Mouse (Mus musculus) liver, embryonic 11.5 days (tissue): Measurements from ENCODE around the gene Rbm24. TPM values are rescaled to one million over a fixed set of nuclear protein-coding genes. Genes with fewer than 3 reads are reported as not detected.

ENCODE experiments used
- ATAC-seq: fragments of 200-750 bp; cut with Nextera tagmentation; replicated peaks from 2 replicates; pipeline ENCODE4 v1.8.0; 2017; ENCODE audit warnings: moderate number of reproducible peaks, mild to moderate bottlenecking, moderate TSS enrichment, moderate library complexity; ENCODE audit not compliant: low FRiP score
- DNase-seq: peaks from one replicate; pipeline ENCODE4 v3.0.0-alpha.2; 2017; ENCODE audit warnings: low spot score
- H3K27ac ChIP-seq: fragments of 300-500 bp; sonication (generic); 2 replicates; pipeline ENCODE4 v1.5.1; 2014; ENCODE audit warnings: mild to moderate bottlenecking, low read depth, low read length, control low read depth
- H3K27me3 ChIP-seq: fragments of 300-500 bp; sonication (generic); replicated peaks from 2 replicates; pipeline ENCODE4 v1.6.1; 2014; ENCODE audit warnings: low read length, mixed read lengths; ENCODE audit not compliant: control insufficient read depth, insufficient read depth
- H3K36me3 ChIP-seq: fragments of 300-500 bp; sonication (generic); 2 replicates; pipeline ENCODE4 v1.6.1; 2014; ENCODE audit warnings: mild to moderate bottlenecking, low read length, moderate library complexity, mixed read lengths; ENCODE audit not compliant: control insufficient read depth, insufficient read depth
- H3K4me1 ChIP-seq: fragments of 300-500 bp; sonication (generic); replicated peaks from 2 replicates; pipeline ENCODE4 v1.6.1; 2014; ENCODE audit warnings: low read length, mixed read lengths; ENCODE audit not compliant: control insufficient read depth, insufficient read depth
- H3K4me2 ChIP-seq: fragments of 300-500 bp; sonication (generic); 2 replicates; pipeline ENCODE4 v1.6.1; 2014; ENCODE audit warnings: mild to moderate bottlenecking, control low read depth, moderate library complexity
- H3K4me3 ChIP-seq: fragments of 300-500 bp; sonication (generic); 2 replicates; pipeline ENCODE4 v1.5.1; 2014; ENCODE audit warnings: low read depth, low read length, control low read depth
- H3K9ac ChIP-seq: fragments of 300-500 bp; sonication (generic); 2 replicates; pipeline ENCODE4 v1.6.1; 2014; ENCODE audit warnings: low read depth, low read length, control low read depth
- H3K9me3 ChIP-seq: fragments of 300-500 bp; sonication (generic); 2 replicates; pipeline ENCODE4 v1.6.1; 2016; ENCODE audit warnings: low read length, inconsistent platforms, mixed read lengths; ENCODE audit not compliant: control insufficient read depth
- WGBS: fragments of 180-500 bp; shearing (Covaris S2); extraction: QIAGEN DNeasy Blood & Tissue Kit; methylation state at CpG from one replicate; pipeline ENCODE4 v1.1.7; 2014; 5-methylcytosine and 5-hydroxymethylcytosine counted together
- polyA plus RNA-seq: library from polyadenylated mRNA; unstranded; fragments of >200 nt; fragmentation: Nextera tagmentation; extraction: Ambion mirVana; gene quantifications from 2 replicates; pipeline ENCODE4 v1.2.1, GENCODE M21; 2014

The Rbm24 gene
- polyA plus RNA-seq, 1 experiment from 2014 or later, result 1.1 TPM

DNA sequence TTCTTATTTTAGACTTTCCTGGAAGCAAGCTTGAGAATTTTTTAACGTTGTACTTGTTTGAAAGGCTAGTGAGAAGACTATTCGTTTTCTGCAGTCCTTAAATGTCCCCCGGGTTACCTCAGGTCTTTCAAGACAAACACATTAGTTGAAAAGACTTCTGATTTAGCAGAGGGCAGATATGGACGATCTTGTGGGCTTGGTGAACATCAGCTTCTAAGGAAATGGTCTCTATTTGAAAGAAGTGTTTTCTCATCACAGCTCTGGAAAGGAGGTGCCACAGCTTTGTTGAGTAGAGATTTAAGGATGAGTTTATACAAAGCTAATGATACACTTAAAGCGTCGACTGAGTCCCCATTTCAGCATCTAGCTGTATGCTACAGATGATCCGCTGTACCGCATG is 6.1 kb downstream of the Rbm24 start:
- H3K36me3 ChIP-seq, result no peaks in the 10 kb centered on the region
- 84% methylated on average over 8 of the region's 8 CpGs for WGBS
- no peak overlapping the region for H3K27ac ChIP-seq
- ATAC-seq (no peak), DNase-seq (no peak)
- no peaks in the 10 kb centered on the region for H3K4me1 ChIP-seq
- H3K4me3 ChIP-seq, result no peak overlapping the region
- no peak overlapping the region for H3K9ac ChIP-seq
- H3K4me2 ChIP-seq, result no peak overlapping the region
- no peaks in the 10 kb centered on the region for H3K9me3 ChIP-seq
- peaks cover 8% of the 10 kb centered on the region for H3K27me3 ChIP-seq

GRCm38 (mm10) chr13:46426651-46427269 is 8.5 kb downstream of the Rbm24 start:
- WGBS, result 76% methylated on average over 6 of the region's 6 CpGs
- no peak overlapping the region for H3K9ac ChIP-seq

GRCm38 (mm10) chr13:46428964-46429363 is 10.7 kb downstream of the Rbm24 start:
- Histone ChIP-seq H3K27me3 (0 out of 2 replicates have a peak, but pooled peaks cover 4% of the 10 kb centered on the region), H3K27ac (no peak overlapping the region), H3K9ac (no peak overlapping the region), H3K4me1 (no peaks in the 10 kb centered on the region), H3K9me3 (no peaks in the 10 kb centered on the region), H3K36me3 (no peaks in the 10 kb centered on the region), H3K4me2 (peak overlapping the region; percentile 41), H3K4me3 (no peak overlapping the region)
- 68% methylated on average over 22 of the region's 22 CpGs for WGBS
- DNase-seq (no peak), ATAC-seq (no peak)

More at GRCm38 (mm10) chr13:46426651-46427269, 8.5 kb downstream of the Rbm24 start:
- ATAC-seq, result no peak
- DNase-seq, result no peak
- no peaks in the 10 kb centered on the region for H3K4me1 ChIP-seq
- no peak overlapping the region for H3K27ac ChIP-seq
- 0 out of 2 replicates have a peak, but pooled peaks cover 4% of the 10 kb centered on the region for H3K27me3 ChIP-seq
- no peak overlapping the region for H3K4me2 ChIP-seq
- no peaks in the 10 kb centered on the region for H3K9me3 ChIP-seq
- no peak overlapping the region for H3K4me3 ChIP-seq
- no peaks in the 10 kb centered on the region for H3K36me3 ChIP-seq

DNA sequence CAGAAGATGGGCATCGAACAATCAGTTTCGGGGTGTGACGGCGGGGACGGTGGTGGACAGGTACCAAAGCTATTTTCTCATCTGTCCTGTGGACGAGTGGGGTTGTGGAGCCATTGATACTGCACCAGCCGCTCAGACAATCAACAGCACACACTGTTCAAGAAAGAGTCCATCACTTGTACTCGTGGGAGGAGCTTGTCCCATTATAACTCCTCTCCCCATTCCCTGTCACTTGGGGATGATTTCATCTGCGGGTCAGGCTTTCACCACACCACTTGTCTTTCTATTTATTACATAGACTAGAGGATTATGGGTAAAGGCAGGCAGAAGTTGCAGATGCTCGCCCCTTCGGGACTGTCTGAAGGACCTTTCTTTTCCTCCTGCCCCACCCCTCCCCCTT is 11.6 kb downstream of the Rbm24 start:
- no peak overlapping the region for H3K4me3 ChIP-seq
- H3K36me3 ChIP-seq, result no peaks in the 10 kb centered on the region
- no peak overlapping the region for H3K4me2 ChIP-seq
- no peak overlapping the region for H3K9ac ChIP-seq
- 87% methylated on average over 11 of the region's 11 CpGs for whole genome bisulfite sequencing
- no peak overlapping the region for H3K27ac ChIP-seq
- ATAC-seq (no peak), DNase-seq (no peak)
- H3K27me3 ChIP-seq, result 0 out of 2 replicates have a peak, but pooled peaks cover 4% of the 10 kb centered on the region
- H3K4me1 ChIP-seq, result no peaks in the 10 kb centered on the region
- no peaks in the 10 kb centered on the region for H3K9me3 ChIP-seq

DNA sequence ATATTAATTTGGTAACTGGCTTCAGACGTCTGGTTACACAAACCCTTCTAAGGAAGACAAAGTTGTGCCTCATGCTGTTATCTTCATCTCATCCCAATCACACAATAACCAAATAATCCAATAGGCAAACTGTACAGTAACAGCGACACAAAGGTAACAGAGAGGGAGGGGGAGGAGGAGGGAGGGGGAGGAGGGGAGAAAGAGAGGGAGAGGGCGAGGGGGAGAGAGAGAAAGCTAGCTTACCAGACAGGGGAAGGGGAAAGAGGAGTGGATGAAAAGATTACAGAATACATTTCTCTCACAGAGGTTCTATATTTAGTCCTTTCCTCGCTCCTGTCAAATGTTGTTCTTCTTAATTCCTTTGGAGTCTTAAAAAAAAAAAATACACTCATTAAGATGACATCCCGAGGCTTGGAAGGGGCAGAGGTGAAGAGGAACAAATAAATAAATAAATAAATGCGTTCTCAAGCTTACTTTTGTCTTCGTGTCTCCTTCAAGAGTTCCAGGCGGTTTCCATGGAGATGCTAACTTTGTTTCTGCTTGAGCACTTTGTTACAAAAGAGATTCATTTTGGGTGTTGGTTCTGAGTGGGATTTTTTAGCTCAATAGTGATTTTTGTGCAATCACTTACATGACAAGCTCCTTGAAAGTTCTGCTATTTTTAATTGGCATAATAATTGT is 15.8 kb downstream of the Rbm24 start:
- H3K4me2 ChIP-seq, result no peak overlapping the region
- no peaks in the 10 kb centered on the region for H3K9me3 ChIP-seq
- no peak overlapping the region for H3K9ac ChIP-seq
- H3K36me3 ChIP-seq, result no peaks in the 10 kb centered on the region
- H3K4me1 ChIP-seq, result no peaks in the 10 kb centered on the region
- ATAC-seq, result no peak
- DNase-seq, result no peak
- 0 out of 2 replicates have a peak, but pooled peaks cover 4% of the 10 kb centered on the region for H3K27me3 ChIP-seq
- WGBS, result 57% methylated on average over 8 of the region's 8 CpGs
- no peak overlapping the region for H3K27ac ChIP-seq
- H3K4me3 ChIP-seq, result no peak overlapping the region

- no peaks in the 10 kb centered on the region for H3K9me3 ChIP-seq
- no peak overlapping the region for H3K27ac ChIP-seq
- ATAC-seq, result no peak
- no peak overlapping the region for H3K9ac ChIP-seq
- no peak overlapping the region for H3K4me2 ChIP-seq
- H3K27me3 ChIP-seq, result no peaks in the 10 kb centered on the region
- no peaks in the 10 kb centered on the region for H3K36me3 ChIP-seq
- no peak overlapping the region for H3K4me3 ChIP-seq
- no peak for DNase-seq
- WGBS, result 68% methylated on average over 6 of the region's 6 CpGs
- no peaks in the 10 kb centered on the region for H3K4me1 ChIP-seq
Measured at GRCm38 (mm10) chr13:46438960-46439359, 20.7 kb downstream of the Rbm24 start.

DNA sequence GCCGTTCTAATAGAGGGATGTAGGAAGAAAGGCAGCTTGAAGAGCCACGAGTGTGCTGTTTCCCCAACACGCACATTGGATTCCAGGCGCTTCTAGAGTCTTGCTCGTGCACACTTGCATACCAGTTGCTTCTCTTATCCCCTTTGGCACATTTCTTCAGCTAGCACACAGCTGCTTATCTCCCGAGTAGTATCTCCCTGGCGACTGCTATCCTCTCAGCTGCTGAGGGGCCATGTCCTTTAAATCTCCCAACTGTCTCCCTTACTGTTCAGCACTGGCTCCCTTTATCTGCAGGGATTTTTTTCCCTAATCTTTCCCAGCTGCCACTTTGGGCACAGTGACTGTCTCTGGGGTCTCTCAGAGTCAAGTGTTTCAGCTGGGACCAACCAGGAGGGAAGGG is 25.8 kb downstream of the Rbm24 start:
- H3K4me2 ChIP-seq, result no peak overlapping the region
- H3K9ac ChIP-seq, result no peak overlapping the region
- ATAC-seq (peak; percentile 54), DNase-seq (no peak)
- H3K27me3 ChIP-seq, result no peaks in the 10 kb centered on the region
- H3K9me3 ChIP-seq, result no peaks in the 10 kb centered on the region
- no peak overlapping the region for H3K4me3 ChIP-seq
- no peaks in the 10 kb centered on the region for H3K4me1 ChIP-seq
- H3K27ac ChIP-seq, result no peak overlapping the region
- no peaks in the 10 kb centered on the region for H3K36me3 ChIP-seq
- WGBS, result 41% methylated on average over 7 of the region's 7 CpGs

- Histone ChIP-seq H3K27ac (no peak overlapping the region), H3K4me3 (no peak overlapping the region), H3K4me1 (no peaks in the 10 kb centered on the region), H3K27me3 (no peaks in the 10 kb centered on the region), H3K36me3 (no peaks in the 10 kb centered on the region), H3K9me3 (no peaks in the 10 kb centered on the region), H3K9ac (no peak overlapping the region), H3K4me2 (no peak overlapping the region)
- 83% methylated on average over 6 of the region's 6 CpGs for WGBS
- DNase-seq (no peak), ATAC-seq (no peak)
Measured at GRCm38 (mm10) chr13:46446062-46446461, 27.8 kb downstream of the Rbm24 start.

- Histone ChIP-seq H3K9me3 (no peaks in the 10 kb centered on the region), H3K4me3 (no peak overlapping the region), H3K4me2 (no peak overlapping the region), H3K27ac (no peak overlapping the region), H3K27me3 (no peaks in the 10 kb centered on the region), H3K36me3 (no peaks in the 10 kb centered on the region), H3K4me1 (no peaks in the 10 kb centered on the region), H3K9ac (no peak overlapping the region)
- ATAC-seq (no peak), DNase-seq (no peak)
- 69% methylated on average over 2 of the region's 2 CpGs for WGBS
Measured at GRCm38 (mm10) chr13:46448276-46448675, 30.0 kb downstream of the Rbm24 start.
